Mouse (Mus musculus): ENCODE data around the gene Itgb2. TPM values are rescaled to one million over a fixed set of nuclear protein-coding genes. Genes with fewer than 3 reads are reported as not detected.

Itgb2 gene
- polyA plus RNA-seq, 1 experiment from 2014 or later = 2.4 TPM

- no peak overlapping the region for H3K27ac ChIP-seq (ENCODE audit: low read depth, low read length)
- ATAC-seq (replicated peaks; ENCODE audit: insufficient number of reproducible peaks, low FRiP score, low TSS enrichment) = no peak
- WGBS (ENCODE audit: insufficient replicate concordance) = 78% methylated on average over 6 of the region's 6 CpGs
Observed at GRCm38 (mm10) chr10:77591546-77591945, 61.5 kb downstream of the Itgb2 start.

GRCm38 (mm10) chr10:77596060-77596459 is 66.0 kb downstream of the Itgb2 start:
- no peak for ATAC-seq (replicated peaks; ENCODE audit: insufficient number of reproducible peaks, low FRiP score, low TSS enrichment)
- Histone ChIP-seq H3K27ac (ENCODE audit: low read depth, low read length) (no peak overlapping the region), H3K4me3 (ENCODE audit: low read depth, low read length) (no peak overlapping the region), H3K36me3 (ENCODE audit: control insufficient read depth, insufficient read depth, low read length) (peaks cover 40% of the 10 kb centered on the region), H3K27me3 (ENCODE audit: control insufficient read depth, insufficient read depth, low read length) (no peaks in the 10 kb centered on the region), H3K4me2 (no peak overlapping the region), H3K9ac (ENCODE audit: low read depth, low read length) (no peak overlapping the region), H3K4me1 (ENCODE audit: control insufficient read depth, insufficient read depth, low read length) (peaks cover 10% of the 10 kb centered on the region), H3K9me3 (replicated peaks; ENCODE audit: control insufficient read depth, low read length) (no peaks in the 10 kb centered on the region)
- 82% methylated on average over 2 of the region's 2 CpGs for WGBS (ENCODE audit: insufficient replicate concordance)

More at GRCm38 (mm10) chr10:77591546-77591945, 61.5 kb downstream of the Itgb2 start:
- Histone ChIP-seq H3K4me2 (no peak overlapping the region), H3K4me1 (ENCODE audit: control insufficient read depth, insufficient read depth, low read length) (peaks cover 28% of the 10 kb centered on the region), H3K9ac (ENCODE audit: low read depth, low read length) (no peak overlapping the region), H3K27me3 (ENCODE audit: control insufficient read depth, insufficient read depth, low read length) (no peaks in the 10 kb centered on the region), H3K36me3 (ENCODE audit: control insufficient read depth, insufficient read depth, low read length) (peaks cover 28% of the 10 kb centered on the region), H3K4me3 (ENCODE audit: low read depth, low read length) (no peak overlapping the region), H3K9me3 (replicated peaks; ENCODE audit: control insufficient read depth, low read length) (no peaks in the 10 kb centered on the region)

GRCm38 (mm10) chr10:77603021-77603420 is 73.0 kb downstream of the Itgb2 start:
- H3K9me3 ChIP-seq (replicated peaks; ENCODE audit: control insufficient read depth, low read length) = 0 out of 2 replicates have a peak, but pooled peaks cover 3% of the 10 kb centered on the region
- no peaks in the 10 kb centered on the region for H3K27me3 ChIP-seq (ENCODE audit: control insufficient read depth, insufficient read depth, low read length)
- peaks cover 7% of the 10 kb centered on the region; the same call in 1 of the 2 replicates for H3K36me3 ChIP-seq (ENCODE audit: control insufficient read depth, insufficient read depth, low read length)
- no peak overlapping the region for H3K4me3 ChIP-seq (ENCODE audit: low read depth, low read length)
- no peak overlapping the region for H3K9ac ChIP-seq (ENCODE audit: low read depth, low read length)
- H3K4me2 ChIP-seq = no peak overlapping the region
- 61% methylated on average over 4 of the region's 4 CpGs for WGBS (ENCODE audit: insufficient replicate concordance)
- H3K27ac ChIP-seq (ENCODE audit: low read depth, low read length) = no peak overlapping the region
- H3K4me1 ChIP-seq (ENCODE audit: control insufficient read depth, insufficient read depth, low read length) = peaks cover 23% of the 10 kb centered on the region
- ATAC-seq (replicated peaks; ENCODE audit: insufficient number of reproducible peaks, low FRiP score, low TSS enrichment) = no peak

GRCm38 (mm10) chr10:77604111-77604510 is 74.1 kb downstream of the Itgb2 start:
- Histone ChIP-seq H3K9me3 (replicated peaks; ENCODE audit: control insufficient read depth, low read length) (0 out of 2 replicates have a peak, but pooled peaks cover 3% of the 10 kb centered on the region), H3K4me1 (ENCODE audit: control insufficient read depth, insufficient read depth, low read length) (peaks cover 19% of the 10 kb centered on the region), H3K4me2 (no peak overlapping the region), H3K9ac (ENCODE audit: low read depth, low read length) (no peak overlapping the region), H3K27ac (ENCODE audit: low read depth, low read length) (no peak overlapping the region), H3K36me3 (ENCODE audit: control insufficient read depth, insufficient read depth, low read length) (peaks cover 5% of the 10 kb centered on the region; the same call in 1 of the 2 replicates), H3K27me3 (ENCODE audit: control insufficient read depth, insufficient read depth, low read length) (no peaks in the 10 kb centered on the region), H3K4me3 (ENCODE audit: low read depth, low read length) (no peak overlapping the region)
- WGBS (ENCODE audit: insufficient replicate concordance) = 88% methylated on average over 6 of the region's 6 CpGs
- ATAC-seq (replicated peaks; ENCODE audit: insufficient number of reproducible peaks, low FRiP score, low TSS enrichment) = no peak

GRCm38 (mm10) chr10:77604958-77605357 is 74.9 kb downstream of the Itgb2 start:
- no peaks in the 10 kb centered on the region for H3K27me3 ChIP-seq (ENCODE audit: control insufficient read depth, insufficient read depth, low read length)
- no peak for ATAC-seq (replicated peaks; ENCODE audit: insufficient number of reproducible peaks, low FRiP score, low TSS enrichment)
- H3K4me2 ChIP-seq = peak overlapping the region; percentile 8; the same call in 1 of the 2 replicates
- peaks cover 8% of the 10 kb centered on the region for H3K36me3 ChIP-seq (ENCODE audit: control insufficient read depth, insufficient read depth, low read length)
- 0 out of 2 replicates have a peak, but pooled peaks cover 3% of the 10 kb centered on the region for H3K9me3 ChIP-seq (replicated peaks; ENCODE audit: control insufficient read depth, low read length)
- H3K27ac ChIP-seq (ENCODE audit: low read depth, low read length) = peak overlapping the region; percentile 99
- H3K9ac ChIP-seq (ENCODE audit: low read depth, low read length) = no peak overlapping the region
- WGBS (ENCODE audit: insufficient replicate concordance) = 41% methylated on average over 5 of the region's 5 CpGs
- H3K4me1 ChIP-seq (ENCODE audit: control insufficient read depth, insufficient read depth, low read length) = peaks cover 14% of the 10 kb centered on the region; the same call in 1 of the 2 replicates
- no peak overlapping the region for H3K4me3 ChIP-seq (ENCODE audit: low read depth, low read length)

- 25% methylated on average over 1 of the region's 1 CpGs for WGBS (ENCODE audit: insufficient replicate concordance)
- Histone ChIP-seq H3K36me3 (ENCODE audit: control insufficient read depth, insufficient read depth, low read length) (peaks cover 10% of the 10 kb centered on the region), H3K27me3 (ENCODE audit: control insufficient read depth, insufficient read depth, low read length) (no peaks in the 10 kb centered on the region), H3K9ac (ENCODE audit: low read depth, low read length) (peak overlapping the region; percentile 91), H3K4me2 (peak overlapping the region; percentile 94), H3K27ac (ENCODE audit: low read depth, low read length) (peak overlapping the region; percentile 99), H3K9me3 (replicated peaks; ENCODE audit: control insufficient read depth, low read length) (0 out of 2 replicates have a peak, but pooled peaks cover 3% of the 10 kb centered on the region), H3K4me3 (ENCODE audit: low read depth, low read length) (peak overlapping the region; percentile 69), H3K4me1 (ENCODE audit: control insufficient read depth, insufficient read depth, low read length) (peaks cover 14% of the 10 kb centered on the region; the same call in 1 of the 2 replicates)
- ATAC-seq (replicated peaks; ENCODE audit: insufficient number of reproducible peaks, low FRiP score, low TSS enrichment) = no peak
Observed at GRCm38 (mm10) chr10:77605368-77605767, 75.3 kb downstream of the Itgb2 start.

GRCm38 (mm10) chr10:77605908-77606826 is 76.1 kb downstream of the Itgb2 start, which contains the start of the genes Sumo3 and Gm49325:
Gene Sumo3, plus strand, starts transcription at chr10:77606097.
Gene Gm49325, plus strand, starts transcription at chr10:77606197.
- H3K4me2 ChIP-seq = peak within 1 kb of the TSS; percentile 94
- peak within 1 kb of the TSS; percentile 99 for H3K27ac ChIP-seq (ENCODE audit: low read depth, low read length)
- peak within 1 kb of the TSS; percentile 69 for H3K4me3 ChIP-seq (ENCODE audit: low read depth, low read length)
- H3K9ac ChIP-seq (ENCODE audit: low read depth, low read length) = peak within 1 kb of the TSS; percentile 91
- peaks cover 17% of the 10 kb centered on the region for H3K36me3 ChIP-seq (ENCODE audit: control insufficient read depth, insufficient read depth, low read length)
- H3K4me1 ChIP-seq (ENCODE audit: control insufficient read depth, insufficient read depth, low read length) = peaks cover 14% of the 10 kb centered on the region; the same call in 1 of the 2 replicates
- peak; percentile 90 for ATAC-seq (replicated peaks; ENCODE audit: insufficient number of reproducible peaks, low FRiP score, low TSS enrichment)
- H3K27me3 ChIP-seq (ENCODE audit: control insufficient read depth, insufficient read depth, low read length) = no peaks in the 10 kb centered on the region
- 0 out of 2 replicates have a peak, but pooled peaks cover 3% of the 10 kb centered on the region for H3K9me3 ChIP-seq (replicated peaks; ENCODE audit: control insufficient read depth, low read length)
- 1% methylated on average over 89 of the region's 119 CpGs for WGBS (ENCODE audit: insufficient replicate concordance)

- peak overlapping the region; percentile 91 for H3K9ac ChIP-seq (ENCODE audit: low read depth, low read length)
- ATAC-seq (replicated peaks; ENCODE audit: insufficient number of reproducible peaks, low FRiP score, low TSS enrichment) = no peak; the same call in 1 of the 2 replicates
- WGBS (ENCODE audit: insufficient replicate concordance) = 29% methylated on average over 7 of the region's 7 CpGs
- H3K4me3 ChIP-seq (ENCODE audit: low read depth, low read length) = peak overlapping the region; percentile 69
- no peaks in the 10 kb centered on the region for H3K27me3 ChIP-seq (ENCODE audit: control insufficient read depth, insufficient read depth, low read length)
- H3K4me1 ChIP-seq (ENCODE audit: control insufficient read depth, insufficient read depth, low read length) = peaks cover 14% of the 10 kb centered on the region; the same call in 1 of the 2 replicates
- H3K27ac ChIP-seq (ENCODE audit: low read depth, low read length) = peak overlapping the region; percentile 99
- peaks cover 20% of the 10 kb centered on the region for H3K36me3 ChIP-seq (ENCODE audit: control insufficient read depth, insufficient read depth, low read length)
- 0 out of 2 replicates have a peak, but pooled peaks cover 3% of the 10 kb centered on the region for H3K9me3 ChIP-seq (replicated peaks; ENCODE audit: control insufficient read depth, low read length)
- H3K4me2 ChIP-seq = peak overlapping the region; percentile 94
Observed at GRCm38 (mm10) chr10:77606855-77607254, 76.8 kb downstream of the Itgb2 start.

Data from heart, embryonic 11.5 days (tissue).